Mouse (Mus musculus): Measurements from ENCODE around the gene Kif5a.

GRCm38 (mm10) chr10:127263631-127264030, 483 bp upstream of the Kif5a start:
- no peak for TF ChIP-seq CTCF (IDR thresholded peaks at IDR 0.05)
- no peak for TF ChIP-seq POLR2A (IDR thresholded peaks at IDR 0.05; ENCODE audit: insufficient read depth, low read depth, low read length)
- no peak for TF ChIP-seq EP300 (IDR thresholded peaks at IDR 0.05; ENCODE audit: insufficient read depth, low read depth, low read length)
